Mouse (Mus musculus) midbrain, embryonic 10.5 days (tissue): ENCODE measurements around the gene Chrm2. TPM values are rescaled to one million over a fixed set of nuclear protein-coding genes. Genes with fewer than 3 reads are reported as not detected.

ENCODE experiments used
- DNase-seq: peaks from one replicate; pipeline ENCODE4 v3.0.0-alpha.2; 2017; ENCODE audit warnings: low spot score
- H3K27ac ChIP-seq: fragments of 300-500 bp; sonication (generic); replicated peaks from 2 replicates; pipeline ENCODE4 v1.5.1; 2016; ENCODE audit warnings: mild to moderate bottlenecking
- H3K27me3 ChIP-seq: fragments of 300-500 bp; sonication (generic); 2 replicates; pipeline ENCODE4 v1.6.1; 2016; ENCODE audit warnings: low read depth, mild to moderate bottlenecking; ENCODE audit not compliant: poor library complexity, severe bottlenecking
- H3K36me3 ChIP-seq: fragments of 300-500 bp; sonication (generic); 2 replicates; pipeline ENCODE4 v1.6.1; 2016; ENCODE audit warnings: mild to moderate bottlenecking, moderate library complexity
- H3K4me1 ChIP-seq: fragments of 300-500 bp; sonication (generic); 2 replicates; pipeline ENCODE4 v1.6.1; 2016
- H3K4me3 ChIP-seq: fragments of 300-500 bp; sonication (generic); 2 replicates; pipeline ENCODE4 v1.5.1; 2016; ENCODE audit warnings: mild to moderate bottlenecking, moderate library complexity
- H3K9me3 ChIP-seq: fragments of 300-500 bp; sonication (generic); replicated peaks from 2 replicates; pipeline ENCODE4 v1.6.1; 2016; ENCODE audit warnings: mild to moderate bottlenecking
- WGBS: fragments of 180-500 bp; shearing (Covaris S2); methylation state at CpG from one replicate; pipeline ENCODE4 v1.1.7; 2016; 5-methylcytosine and 5-hydroxymethylcytosine counted together
- polyA plus RNA-seq: library from polyadenylated mRNA; unstranded; fragments of >200 nt; fragmentation: Nextera tagmentation; extraction: Ambion mirVana; gene quantifications from 2 replicates; pipeline ENCODE4 v1.2.1, GENCODE M21; 2016

Chrm2 gene
- polyA plus RNA-seq = 0.06 and 0.29 TPM in 2 replicates

GRCm38 (mm10) chr6:36387612-36388400, at the start of gene Chrm2:
TSS of gene Chrm2 (plus strand) at chr6:36388084.
- H3K27ac ChIP-seq = no peak within 1 kb of the TSS; the same call in 1 of the 2 replicates
- H3K36me3 ChIP-seq = no peaks in the 10 kb centered on the region
- H3K27me3 ChIP-seq = peaks cover 65% of the 10 kb centered on the region
- WGBS = 3% methylated on average over 30 of the region's 30 CpGs
- H3K4me3 ChIP-seq = peak within 1 kb of the TSS; percentile 66
- H3K4me1 ChIP-seq = peaks cover 28% of the 10 kb centered on the region
- no peak for DNase-seq
- H3K9me3 ChIP-seq = no peaks in the 10 kb centered on the region

GRCm38 (mm10) chr6:36373983-36374382, 13.9 kb upstream of the Chrm2 start:
- no peaks in the 10 kb centered on the region for H3K36me3 ChIP-seq
- no peaks in the 10 kb centered on the region for H3K27me3 ChIP-seq
- no peak overlapping the region for H3K27ac ChIP-seq
- H3K9me3 ChIP-seq = no peaks in the 10 kb centered on the region
- H3K4me3 ChIP-seq = no peak overlapping the region
- no peaks in the 10 kb centered on the region for H3K4me1 ChIP-seq
- WGBS = 86% methylated on average over 2 of the region's 2 CpGs
- DNase-seq = no peak

GRCm38 (mm10) chr6:36377936-36378335, 9.9 kb upstream of the Chrm2 start:
- H3K9me3 ChIP-seq = no peaks in the 10 kb centered on the region
- H3K27ac ChIP-seq = no peak overlapping the region
- 75% methylated on average over 4 of the region's 4 CpGs for WGBS
- no peaks in the 10 kb centered on the region for H3K27me3 ChIP-seq
- no peak overlapping the region for H3K4me3 ChIP-seq
- no peak for DNase-seq
- H3K36me3 ChIP-seq = no peaks in the 10 kb centered on the region
- H3K4me1 ChIP-seq = no peaks in the 10 kb centered on the region

- peaks cover 35% of the 10 kb centered on the region for H3K27me3 ChIP-seq
- 56% methylated on average over 3 of the region's 3 CpGs for WGBS
- H3K4me1 ChIP-seq = peaks cover 23% of the 10 kb centered on the region
- H3K9me3 ChIP-seq = no peaks in the 10 kb centered on the region
- no peak overlapping the region for H3K27ac ChIP-seq
- no peaks in the 10 kb centered on the region for H3K36me3 ChIP-seq
- DNase-seq = no peak
- no peak overlapping the region for H3K4me3 ChIP-seq
These were observed 3.8 kb upstream of the Chrm2 start for GRCm38 (mm10) chr6:36384102-36384501.

- Histone ChIP-seq H3K4me1 (peaks cover 28% of the 10 kb centered on the region), H3K9me3 (no peaks in the 10 kb centered on the region), H3K27me3 (peaks cover 65% of the 10 kb centered on the region), H3K36me3 (no peaks in the 10 kb centered on the region), H3K27ac (no peak overlapping the region), H3K4me3 (peak overlapping the region; percentile 66)
- DNase-seq = peak; percentile 44
- under 1% methylated on average over 36 of the region's 36 CpGs for WGBS
These were observed 746 bp downstream of the Chrm2 start for GRCm38 (mm10) chr6:36388401-36389259.

GRCm38 (mm10) chr6:36389260-36389965, 1.5 kb downstream of the Chrm2 start:
- H3K36me3 ChIP-seq = no peaks in the 10 kb centered on the region
- H3K27me3 ChIP-seq = peaks cover 65% of the 10 kb centered on the region
- H3K9me3 ChIP-seq = no peaks in the 10 kb centered on the region
- peak; percentile 30 for DNase-seq
- peaks cover 24% of the 10 kb centered on the region for H3K4me1 ChIP-seq
- WGBS = 30% methylated on average over 20 of the region's 20 CpGs
- peak overlapping the region; percentile 66 for H3K4me3 ChIP-seq
- no peak overlapping the region for H3K27ac ChIP-seq

GRCm38 (mm10) chr6:36393705-36394104, 5.8 kb downstream of the Chrm2 start:
- Histone ChIP-seq H3K4me3 (no peak overlapping the region), H3K27ac (no peak overlapping the region), H3K9me3 (no peaks in the 10 kb centered on the region), H3K36me3 (no peaks in the 10 kb centered on the region), H3K27me3 (peaks cover 34% of the 10 kb centered on the region), H3K4me1 (peaks cover 9% of the 10 kb centered on the region)
- DNase-seq = no peak
- WGBS = 66% methylated on average over 4 of the region's 4 CpGs

GRCm38 (mm10) chr6:36405139-36405538, 17.3 kb downstream of the Chrm2 start:
- Histone ChIP-seq H3K4me3 (no peak overlapping the region), H3K27ac (no peak overlapping the region), H3K9me3 (no peaks in the 10 kb centered on the region), H3K4me1 (no peaks in the 10 kb centered on the region), H3K27me3 (no peaks in the 10 kb centered on the region), H3K36me3 (no peaks in the 10 kb centered on the region)
- 81% methylated on average over 5 of the region's 5 CpGs for WGBS
- DNase-seq = no peak

- Histone ChIP-seq H3K27ac (no peak overlapping the region), H3K4me3 (no peak overlapping the region), H3K9me3 (no peaks in the 10 kb centered on the region), H3K4me1 (no peaks in the 10 kb centered on the region), H3K27me3 (no peaks in the 10 kb centered on the region), H3K36me3 (no peaks in the 10 kb centered on the region)
- no peak for DNase-seq
These were observed 21.1 kb downstream of the Chrm2 start for GRCm38 (mm10) chr6:36409016-36409415.

- no peak for DNase-seq
- Histone ChIP-seq H3K36me3 (no peaks in the 10 kb centered on the region), H3K9me3 (no peaks in the 10 kb centered on the region), H3K4me1 (no peaks in the 10 kb centered on the region), H3K27me3 (no peaks in the 10 kb centered on the region), H3K27ac (no peak overlapping the region), H3K4me3 (no peak overlapping the region)
- WGBS = 83% methylated on average over 2 of the region's 2 CpGs
These were observed 22.2 kb downstream of the Chrm2 start for GRCm38 (mm10) chr6:36410057-36410456.

- H3K27me3 ChIP-seq = no peaks in the 10 kb centered on the region
- no peak overlapping the region for H3K27ac ChIP-seq
- H3K4me1 ChIP-seq = no peaks in the 10 kb centered on the region
- 60% methylated on average over 2 of the region's 2 CpGs for WGBS
- H3K36me3 ChIP-seq = no peaks in the 10 kb centered on the region
- no peaks in the 10 kb centered on the region for H3K9me3 ChIP-seq
- H3K4me3 ChIP-seq = no peak overlapping the region
- DNase-seq = no peak
These were observed 31.8 kb downstream of the Chrm2 start for GRCm38 (mm10) chr6:36419716-36420115.

- Histone ChIP-seq H3K27me3 (no peaks in the 10 kb centered on the region), H3K9me3 (no peaks in the 10 kb centered on the region), H3K36me3 (no peaks in the 10 kb centered on the region), H3K4me3 (no peak overlapping the region), H3K4me1 (no peaks in the 10 kb centered on the region), H3K27ac (no peak overlapping the region)
- 91% methylated on average over 6 of the region's 6 CpGs for WGBS
- no peak for DNase-seq
These were observed 50.1 kb downstream of the Chrm2 start for GRCm38 (mm10) chr6:36437964-36438363.
